Mouse (Mus musculus): ENCODE results near the gene Clec4e. TPM values are rescaled to one million over a fixed set of nuclear protein-coding genes. Genes with fewer than 3 reads are reported as not detected.
"Not testable (repeated sequence)": the region's sequence is repeated elsewhere in the genome, so short reads cannot be mapped to it uniquely, and the experiment has no call there.

Clec4e gene
- polyA plus RNA-seq, 1 experiment from 2014 or later: 0.21 TPM

- H3K9me3 ChIP-seq: no peaks in the 10 kb centered on the region
- H3K27me3 ChIP-seq (replicated peaks): no peaks in the 10 kb centered on the region
- no peaks in the 10 kb centered on the region for H3K4me1 ChIP-seq
- no peak within 1 kb of the TSS for H3K27ac ChIP-seq
- H3K4me3 ChIP-seq (replicated peaks): no peak within 1 kb of the TSS
- H3K9ac ChIP-seq: no peak within 1 kb of the TSS
- WGBS: 64% methylated on average over 4 of the region's 4 CpGs
- H3K4me2 ChIP-seq: no peak within 1 kb of the TSS
- no peaks in the 10 kb centered on the region for H3K36me3 ChIP-seq
- no peak for ATAC-seq (ENCODE audit: insufficient read depth, low FRiP score, low read depth)
These were observed 28.0 kb downstream of the Clec4e start, which contains the start of gene Clec4d for GRCm38 (mm10) chr6:123261555-123262161. Clec4d (plus strand) TSS chr6:123262111.

DNA sequence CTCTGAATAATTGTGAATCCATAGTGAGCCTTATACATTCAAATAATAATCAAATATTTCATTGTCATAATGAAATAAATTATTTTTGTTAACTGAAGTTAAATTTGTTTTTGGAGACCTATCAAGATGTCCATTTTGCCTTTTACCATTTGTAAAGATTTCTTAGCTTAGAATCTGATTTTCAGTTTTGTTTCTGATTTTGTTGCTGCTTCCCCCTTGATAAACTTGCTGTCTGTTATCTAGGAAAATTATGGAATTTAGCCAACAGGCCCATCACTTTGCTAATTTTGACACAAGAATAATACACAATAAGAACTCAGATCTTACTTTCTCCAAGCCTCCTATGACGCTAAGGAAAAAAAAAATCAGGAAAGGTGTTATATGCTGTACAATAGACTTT, 28.8 kb downstream of the Clec4e start:
- no peak overlapping the region for H3K9ac ChIP-seq
- no peak overlapping the region for H3K27ac ChIP-seq
- no peak overlapping the region for H3K4me2 ChIP-seq
- H3K27me3 ChIP-seq (replicated peaks): no peaks in the 10 kb centered on the region
- no peak for ATAC-seq (ENCODE audit: insufficient read depth, low FRiP score, low read depth)
- 80% methylated on average over 1 of the region's 1 CpGs for whole genome bisulfite sequencing
- H3K36me3 ChIP-seq: no peaks in the 10 kb centered on the region
- H3K4me1 ChIP-seq: no peaks in the 10 kb centered on the region
- H3K9me3 ChIP-seq: no peaks in the 10 kb centered on the region
- no peak overlapping the region for H3K4me3 ChIP-seq (replicated peaks)

DNA sequence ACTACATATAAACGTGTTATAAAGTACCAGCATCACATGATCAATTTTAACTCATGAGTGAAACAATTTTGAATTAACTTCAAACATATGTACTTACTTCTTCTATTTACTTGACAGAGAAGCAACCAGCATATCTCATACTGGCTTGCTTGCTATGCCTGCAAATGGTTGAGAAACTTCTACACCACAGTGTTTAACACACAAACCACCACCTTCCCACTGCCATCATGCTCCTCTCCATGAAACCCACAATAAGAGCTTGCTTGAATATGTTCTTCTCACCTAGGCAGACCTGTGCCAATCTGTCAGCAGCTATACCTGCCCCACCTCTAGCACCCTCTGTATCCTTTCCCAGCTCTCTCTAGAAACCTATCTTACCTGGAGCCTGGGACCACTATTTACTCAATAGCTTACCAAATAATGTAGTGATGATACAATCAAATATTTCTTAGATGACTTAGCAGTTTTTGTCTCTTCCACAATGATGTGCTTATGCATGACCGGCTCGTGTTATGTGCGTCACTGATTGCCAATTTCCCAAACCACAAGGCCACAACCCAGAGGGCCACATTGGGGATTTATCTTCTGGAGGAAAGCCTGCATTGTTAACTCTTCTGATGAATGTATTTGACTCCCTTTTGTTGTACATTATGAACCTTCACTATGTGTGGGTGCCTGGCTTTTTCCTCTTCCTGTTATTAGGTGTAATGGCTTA, 29.6 kb downstream of the Clec4e start:
- Histone ChIP-seq H3K27ac (no peak overlapping the region), H3K9me3 (no peaks in the 10 kb centered on the region), H3K27me3 (replicated peaks) (no peaks in the 10 kb centered on the region), H3K4me3 (replicated peaks) (no peak overlapping the region), H3K4me1 (no peaks in the 10 kb centered on the region), H3K4me2 (no peak overlapping the region), H3K9ac (no peak overlapping the region), H3K36me3 (no peaks in the 10 kb centered on the region)
- 76% methylated on average over 4 of the region's 4 CpGs for WGBS
- no peak for ATAC-seq (ENCODE audit: insufficient read depth, low FRiP score, low read depth)

GRCm38 (mm10) chr6:123258946-123259345, 30.7 kb downstream of the Clec4e start:
- H3K4me1 ChIP-seq: no peaks in the 10 kb centered on the region
- H3K36me3 ChIP-seq: no peaks in the 10 kb centered on the region
- no peak overlapping the region for H3K27ac ChIP-seq
- no peaks in the 10 kb centered on the region for H3K27me3 ChIP-seq (replicated peaks)
- ATAC-seq (ENCODE audit: insufficient read depth, low FRiP score, low read depth): no peak
- H3K9ac ChIP-seq: no peak overlapping the region
- no peaks in the 10 kb centered on the region for H3K9me3 ChIP-seq
- H3K4me3 ChIP-seq (replicated peaks): no peak overlapping the region
- 72% methylated on average over 3 of the region's 3 CpGs for whole genome bisulfite sequencing
- no peak overlapping the region for H3K4me2 ChIP-seq

- H3K4me2 ChIP-seq: no peak overlapping the region
- ATAC-seq (ENCODE audit: insufficient read depth, low FRiP score, low read depth): no peak
- H3K36me3 ChIP-seq: no peaks in the 10 kb centered on the region
- H3K9me3 ChIP-seq: no peaks in the 10 kb centered on the region
- no peak overlapping the region for H3K27ac ChIP-seq
- no peak overlapping the region for H3K4me3 ChIP-seq (replicated peaks)
- no peaks in the 10 kb centered on the region for H3K27me3 ChIP-seq (replicated peaks)
- no peaks in the 10 kb centered on the region for H3K4me1 ChIP-seq
- no peak overlapping the region for H3K9ac ChIP-seq
These were observed 36.9 kb downstream of the Clec4e start for GRCm38 (mm10) chr6:123252735-123253134.

DNA sequence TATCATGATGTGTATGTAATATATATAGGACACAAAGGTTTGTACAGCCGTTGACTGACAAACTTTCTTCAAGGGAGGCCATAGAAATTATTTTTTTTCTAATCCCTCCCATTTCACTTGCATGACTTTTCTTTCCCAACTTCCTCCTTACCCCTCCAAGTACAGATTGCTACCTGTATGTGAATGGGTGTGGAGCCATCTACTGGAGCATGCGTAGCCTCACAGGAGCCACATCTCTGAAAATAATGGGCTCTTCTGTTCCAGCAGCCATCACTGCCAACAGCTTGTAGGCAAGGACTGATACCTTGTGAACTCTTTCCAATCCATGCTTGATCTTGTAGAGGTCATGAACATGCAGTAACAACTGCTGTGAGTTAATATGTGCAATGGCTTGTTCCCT, 40.8 kb downstream of the Clec4e start:
- not testable (repeated sequence) for ATAC-seq (ENCODE audit: insufficient read depth, low FRiP score, low read depth); H3K4me3 ChIP-seq (replicated peaks); H3K4me1 ChIP-seq; H3K9ac ChIP-seq; H3K27me3 ChIP-seq (replicated peaks); H3K27ac ChIP-seq; H3K9me3 ChIP-seq; H3K4me2 ChIP-seq; H3K36me3 ChIP-seq
- WGBS: 84% methylated on average over 2 of the region's 2 CpGs

- H3K36me3 ChIP-seq: no peaks in the 10 kb centered on the region
- H3K4me1 ChIP-seq: no peaks in the 10 kb centered on the region
- 83% methylated on average over 5 of the region's 5 CpGs for WGBS
- H3K27ac ChIP-seq: no peak overlapping the region
- H3K4me2 ChIP-seq: no peak overlapping the region
- no peak for ATAC-seq (ENCODE audit: insufficient read depth, low FRiP score, low read depth)
- no peaks in the 10 kb centered on the region for H3K9me3 ChIP-seq
- H3K9ac ChIP-seq: no peak overlapping the region
- no peaks in the 10 kb centered on the region for H3K27me3 ChIP-seq (replicated peaks)
- no peak overlapping the region for H3K4me3 ChIP-seq (replicated peaks)
These were observed 45.5 kb downstream of the Clec4e start for GRCm38 (mm10) chr6:123244201-123244600.

- H3K4me2 ChIP-seq: no peak overlapping the region
- H3K27me3 ChIP-seq (replicated peaks): no peaks in the 10 kb centered on the region
- no peak overlapping the region for H3K4me3 ChIP-seq (replicated peaks)
- H3K36me3 ChIP-seq: no peaks in the 10 kb centered on the region
- H3K27ac ChIP-seq: no peak overlapping the region
- no peaks in the 10 kb centered on the region for H3K4me1 ChIP-seq
- no peaks in the 10 kb centered on the region for H3K9me3 ChIP-seq
- no peak for ATAC-seq (ENCODE audit: insufficient read depth, low FRiP score, low read depth)
- H3K9ac ChIP-seq: no peak overlapping the region
These were observed 52.1 kb downstream of the Clec4e start for GRCm38 (mm10) chr6:123237582-123237981.

Other genes starting within 250 kb of the Clec4e start
- gene Clec4b1, start 239.9 kb downstream of the Clec4e start, polyA plus RNA-seq (2015; fragmentation: Nextera tagmentation; extraction: Ambion mirVana): not detected in 2 replicates
- gene Clec4a2, start 183.4 kb downstream of the Clec4e start, polyA plus RNA-seq (2015; fragmentation: Nextera tagmentation; extraction: Ambion mirVana): 6.2 and 6.4 TPM in 2 replicates
- gene Clec4b2, start 117.0 kb downstream of the Clec4e start, polyA plus RNA-seq (2015; fragmentation: Nextera tagmentation; extraction: Ambion mirVana): 0.14 TPM in 1 of 2 replicates, not detected in the other
- gene Clec4n, start 60.0 kb downstream of the Clec4e start, polyA plus RNA-seq (2015; fragmentation: Nextera tagmentation; extraction: Ambion mirVana): 5.0 TPM in 2 replicates
- gene Clec4d, start 27.8 kb downstream of the Clec4e start, polyA plus RNA-seq (2015; fragmentation: Nextera tagmentation; extraction: Ambion mirVana): 0.59 and 0.67 TPM in 2 replicates
- gene Vmn2r19, start 18.5 kb upstream of the Clec4e start, polyA plus RNA-seq (2015; fragmentation: Nextera tagmentation; extraction: Ambion mirVana): not detected in 2 replicates
- not detected in 2 replicates for gene Vmn2r20, start 128.2 kb upstream of the Clec4e start, polyA plus RNA-seq (2015; fragmentation: Nextera tagmentation; extraction: Ambion mirVana)
- gene Vmn2r21, start 243.5 kb upstream of the Clec4e start, polyA plus RNA-seq (2015; fragmentation: Nextera tagmentation; extraction: Ambion mirVana): not detected in 2 replicates